Mouse (Mus musculus) C2C12 (cell line): ENCODE measurements at regions not wholly inside any gene's neighbourhood (a gene's known extent, or its start where the extent isn't known, plus 50 kb on each side); places are given as distances from the start of the nearest gene placed in this dataset.

Experiments used
- CEBPB ChIP-seq: IDR thresholded peaks from one replicate; pipeline ENCODE4 v1.6.1; 2011; ENCODE audit warnings: low read depth, mild to moderate bottlenecking, control low read depth, moderate library complexity
- CTCF ChIP-seq: IDR thresholded peaks from one replicate; pipeline ENCODE4 v1.5.1; 2011; ENCODE audit not compliant: control insufficient read depth, insufficient read depth, insufficient read length
- FOSL1 ChIP-seq: IDR thresholded peaks from one replicate; pipeline ENCODE4 v1.8.0; 2011; ENCODE audit warnings: mild to moderate bottlenecking, low read length; ENCODE audit not compliant: poor library complexity, insufficient read depth, severe bottlenecking
- MAX ChIP-seq: IDR thresholded peaks from one replicate; pipeline ENCODE4 v1.6.1; 2011; ENCODE audit warnings: mild to moderate bottlenecking, control low read depth
- MYOD1 ChIP-seq: IDR thresholded peaks from one replicate; pipeline ENCODE4 v1.6.1; 2011; ENCODE audit warnings: low read depth; ENCODE audit not compliant: control insufficient read depth, insufficient read length
- USF1 ChIP-seq: IDR thresholded peaks from one replicate; pipeline ENCODE4 v1.6.1; 2011; ENCODE audit warnings: low read depth, mild to moderate bottlenecking, control low read depth, moderate library complexity

GRCm38 (mm10) chr2:51058158-51058557, 90.8 kb downstream of the Rnd3 start:
- TF ChIP-seq CTCF = no peak
- no peak for TF ChIP-seq CEBPB
- no peak for TF ChIP-seq USF1
- TF ChIP-seq MAX = no peak
- no peak for TF ChIP-seq FOSL1
- no peak for TF ChIP-seq MYOD1
